Mouse (Mus musculus) neutrophil, adult 65 days (primary cell): ENCODE results near the gene Cmklr1. TPM values are rescaled to one million over a fixed set of nuclear protein-coding genes. Genes with fewer than 3 reads are reported as not detected.

Experiments used
- total RNA-seq: library from RNA; stranded (reverse); gene quantifications from 2 replicates; pipeline ENCODE4 v1.2.4, GENCODE M21; 2023

Gene Cmklr1
- total RNA-seq = 0.32 and 0.51 TPM in 2 replicates

GRCm38 (mm10) chr5:113650035-113650865 is at the start of gene Cmklr1:
TSS of gene Cmklr1 (minus strand) at chr5:113650426.

Other genes with a start within 250 kb of the Cmklr1 start
- gene Wscd2, start 160.1 kb downstream of the Cmklr1 start, total RNA-seq = not detected in 2 replicates
- not detected in 2 replicates for gene 1700069L16Rik, start 74.3 kb upstream of the Cmklr1 start, total RNA-seq
- 7.6 and 7.7 TPM in 2 replicates for gene Ficd, start 85.4 kb upstream of the Cmklr1 start, total RNA-seq
- 46.2 and 69.7 TPM in 2 replicates for gene Sart3, start 122.1 kb upstream of the Cmklr1 start, total RNA-seq
- gene Iscu, start 122.3 kb upstream of the Cmklr1 start, total RNA-seq = 97.3 and 97.4 TPM in 2 replicates
- gene Tmem119, start 150.1 kb upstream of the Cmklr1 start, total RNA-seq = 2.3 and 2.7 TPM in 2 replicates
- gene Selplg, start 182.2 kb upstream of the Cmklr1 start, total RNA-seq = 429 and 444 TPM in 2 replicates